ENCODE assay signal across 8 mouse cellular contexts in the genomic region with DNA sequence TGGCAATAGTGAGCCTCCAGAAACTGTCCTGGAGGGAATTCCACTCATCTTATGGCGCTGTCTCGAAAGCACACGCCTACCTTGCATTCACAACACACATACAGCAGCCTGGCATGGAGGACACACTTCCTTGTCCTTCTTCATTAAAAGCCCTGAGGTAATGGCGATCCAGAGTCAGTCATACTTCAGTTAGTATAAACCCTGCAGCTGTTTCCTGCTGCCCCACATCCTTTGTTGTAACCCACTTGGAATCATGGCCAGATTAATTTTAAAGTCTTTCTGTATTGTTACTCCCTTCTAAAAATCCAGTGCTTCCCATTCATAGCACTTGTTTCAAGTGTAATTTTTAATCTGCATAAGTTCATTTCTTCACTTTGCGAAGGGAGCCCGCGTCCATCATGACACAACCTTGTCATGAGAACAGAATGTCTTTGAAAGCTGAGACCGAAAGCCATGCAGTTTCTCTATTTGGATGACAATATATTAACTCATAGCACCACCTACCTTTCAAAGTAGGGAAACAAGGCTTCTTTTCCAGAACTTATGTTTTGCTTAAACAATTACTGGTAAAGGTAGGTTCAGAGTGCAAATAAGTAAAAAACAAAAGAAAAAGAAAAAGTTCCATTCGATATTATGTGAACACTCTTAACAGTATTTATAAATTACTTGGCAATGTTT. TPM values are rescaled to one million over a fixed set of nuclear protein-coding genes. Genes with fewer than 3 reads are reported as not detected.
DNase-seq lines count a peak whose midpoint lies in the region; ATAC-seq lines count a peak whose summit lies in the region.

No protein-coding gene starts in this region.

- H3K4me3 ChIP-seq in forebrain, embryonic 14.5 days (ENCODE audit: low read depth, low read length), result no peak overlapping the region
- H3K4me3 ChIP-seq in forebrain, embryonic 10.5 days, result no peak overlapping the region
- H3K4me3 ChIP-seq in midbrain, embryonic 13.5 days (replicated peaks), result no peak overlapping the region
- no peak overlapping the region for H3K4me3 ChIP-seq in midbrain, embryonic 11.5 days (ENCODE audit: low read depth, low read length)
- H3K4me3 ChIP-seq in intestine, embryonic 15.5 days (replicated peaks), result no peak overlapping the region

- no peak overlapping the region for H3K4me2 ChIP-seq in forebrain, embryonic 14.5 days (ENCODE audit: low read length)
- H3K4me2 ChIP-seq in midbrain, embryonic 13.5 days (replicated peaks), result no peak overlapping the region
- H3K4me2 ChIP-seq in midbrain, embryonic 11.5 days, result no peak overlapping the region
- H3K4me2 ChIP-seq in intestine, embryonic 15.5 days (replicated peaks), result no peak overlapping the region

- no peak overlapping the region for H3K27ac ChIP-seq in forebrain, embryonic 14.5 days (ENCODE audit: low read depth, low read length)
- H3K27ac ChIP-seq in forebrain, embryonic 10.5 days, result no peak overlapping the region
- no peak overlapping the region for H3K27ac ChIP-seq in midbrain, embryonic 13.5 days
- H3K27ac ChIP-seq in midbrain, embryonic 11.5 days (ENCODE audit: low read depth, low read length), result no peak overlapping the region
- no peak overlapping the region for H3K27ac ChIP-seq in intestine, embryonic 15.5 days

- no peaks in the 10 kb centered on the region for H3K9me3 ChIP-seq in forebrain, embryonic 14.5 days (replicated peaks; ENCODE audit: control insufficient read depth, low read length)
- no peaks in the 10 kb centered on the region for H3K9me3 ChIP-seq in forebrain, embryonic 10.5 days
- no peaks in the 10 kb centered on the region for H3K9me3 ChIP-seq in midbrain, embryonic 13.5 days
- no peaks in the 10 kb centered on the region for H3K9me3 ChIP-seq in midbrain, embryonic 11.5 days (ENCODE audit: control insufficient read depth, low read length)
- H3K9me3 ChIP-seq in intestine, embryonic 15.5 days, result no peaks in the 10 kb centered on the region

- no peak overlapping the region for H3K9ac ChIP-seq in forebrain, embryonic 14.5 days (ENCODE audit: low read length)
- H3K9ac ChIP-seq in midbrain, embryonic 13.5 days (replicated peaks), result no peak overlapping the region
- H3K9ac ChIP-seq in midbrain, embryonic 11.5 days (ENCODE audit: low read length), result no peak overlapping the region
- H3K9ac ChIP-seq in intestine, embryonic 15.5 days, result no peak overlapping the region

- peak; percentile 73 for DNase-seq in forebrain, embryonic 14.5 days (ENCODE audit: low spot score)
- DNase-seq in forebrain, embryonic 10.5 days (ENCODE audit: extremely low spot score, low spot score), result no peak
- no peak for DNase-seq in midbrain, embryonic 11.5 days (ENCODE audit: low spot score, missing footprints)
- DNase-seq in splenic B cell, adult 2 months (ENCODE audit: low read depth, low spot score), result peak; percentile 73
- no peak for DNase-seq in frontal cortex, postnatal 14 days (ENCODE audit: low spot score in 2 of 2)
- DNase-seq in left cerebral cortex, postnatal 36 days (ENCODE audit: low spot score in 2 of 2), result no peak

- intact Hi-C loops in left cerebral cortex, postnatal 36 days (cut with DNase I), result loop anchor here (5.0 kb wide), 3 partner anchors 277 to 427 kb away; no protein-coding TSS in a partner anchor

- peaks cover 15% of the 10 kb centered on the region for H3K4me1 ChIP-seq in forebrain, embryonic 14.5 days (ENCODE audit: control insufficient read depth, insufficient read depth, low read length)
- H3K4me1 ChIP-seq in forebrain, embryonic 10.5 days, result peaks cover 6% of the 10 kb centered on the region; the same call in 1 of the 2 replicates
- peaks cover 18% of the 10 kb centered on the region for H3K4me1 ChIP-seq in midbrain, embryonic 13.5 days (replicated peaks)
- peaks cover 13% of the 10 kb centered on the region; the same call in 1 of the 2 replicates for H3K4me1 ChIP-seq in midbrain, embryonic 11.5 days (ENCODE audit: control insufficient read depth, insufficient read depth, low read length)
- no peaks in the 10 kb centered on the region for H3K4me1 ChIP-seq in intestine, embryonic 15.5 days (replicated peaks)

- no peaks in the 10 kb centered on the region for H3K27me3 ChIP-seq in forebrain, embryonic 14.5 days (replicated peaks; ENCODE audit: control insufficient read depth, insufficient read depth, low read length)
- H3K27me3 ChIP-seq in forebrain, embryonic 10.5 days (ENCODE audit: poor library complexity, severe bottlenecking), result no peaks in the 10 kb centered on the region
- no peaks in the 10 kb centered on the region for H3K27me3 ChIP-seq in midbrain, embryonic 13.5 days
- H3K27me3 ChIP-seq in midbrain, embryonic 11.5 days (ENCODE audit: control insufficient read depth, insufficient read depth, low read length), result no peaks in the 10 kb centered on the region
- no peaks in the 10 kb centered on the region for H3K27me3 ChIP-seq in intestine, embryonic 15.5 days (replicated peaks)
- H3K27me3 ChIP-seq in splenic B cell, adult 2 months (ENCODE audit: control insufficient read depth, insufficient read depth, low read length, poor library complexity, severe bottlenecking), result no peaks in the 10 kb centered on the region

- ATAC-seq in forebrain, embryonic 14.5 days, result no peak
- 0 out of 2 replicates have a peak, but pooled peaks have one; percentile 35 for ATAC-seq in midbrain, embryonic 13.5 days
- ATAC-seq in midbrain, embryonic 11.5 days (ENCODE audit: low FRiP score), result no peak
- ATAC-seq in intestine, embryonic 15.5 days, result peak; percentile 43; the same call in 1 of the 2 replicates

- 76% methylated on average over 9 of the region's 9 CpGs for WGBS in forebrain, embryonic 14.5 days
- 87% methylated on average over 9 of the region's 9 CpGs for WGBS in forebrain, embryonic 10.5 days
- 75% methylated on average over 9 of the region's 9 CpGs for WGBS in midbrain, embryonic 13.5 days
- 81% methylated on average over 9 of the region's 9 CpGs for WGBS in midbrain, embryonic 11.5 days
- 71% methylated on average over 9 of the region's 9 CpGs for WGBS in intestine, embryonic 15.5 days

- H3K36me3 ChIP-seq in forebrain, embryonic 14.5 days (ENCODE audit: control insufficient read depth, insufficient read depth, low read length), result 0 out of 2 replicates have a peak, but pooled peaks cover 1% of the 10 kb centered on the region
- peaks cover 6% of the 10 kb centered on the region for H3K36me3 ChIP-seq in forebrain, embryonic 10.5 days (replicated peaks)
- H3K36me3 ChIP-seq in midbrain, embryonic 13.5 days, result 0 out of 2 replicates have a peak, but pooled peaks cover 4% of the 10 kb centered on the region
- no peaks in the 10 kb centered on the region for H3K36me3 ChIP-seq in midbrain, embryonic 11.5 days (ENCODE audit: control insufficient read depth, insufficient read depth, low read length)
- H3K36me3 ChIP-seq in intestine, embryonic 15.5 days, result 0 out of 2 replicates have a peak, but pooled peaks cover 1% of the 10 kb centered on the region
- H3K36me3 ChIP-seq in splenic B cell, adult 2 months (ENCODE audit: control insufficient read depth, insufficient read depth, low read length, poor library complexity, severe bottlenecking), result no peaks in the 10 kb centered on the region

RNA-seq across cellular contexts. Expression of a gene that starts 54.4 kb away (rescaled TPM):
- polyA plus RNA-seq in forebrain, embryonic 14.5 days (2014; fragmentation: Nextera tagmentation; extraction: Ambion mirVana), result 63.8 and 67.5 TPM in 2 replicates
- polyA plus RNA-seq in forebrain, embryonic 10.5 days (2016; fragmentation: Nextera tagmentation; extraction: Ambion mirVana), result 40.8 and 41.5 TPM in 2 replicates
- polyA plus RNA-seq in midbrain, embryonic 13.5 days (2015; fragmentation: Nextera tagmentation; extraction: Ambion mirVana), result 61.7 and 65.7 TPM in 2 replicates
- 54.4 and 57.7 TPM in 2 replicates for polyA plus RNA-seq in midbrain, embryonic 11.5 days (2014; fragmentation: Nextera tagmentation; extraction: Ambion mirVana)
- polyA plus RNA-seq in intestine, embryonic 15.5 days (2015; fragmentation: Nextera tagmentation; extraction: Ambion mirVana), result 34.9 and 36.6 TPM in 2 replicates
- 10 to 100 TPM; 53.3 to 54.1 TPM for total RNA-seq in left cerebral cortex, postnatal 36 days (2021)

RNA-seq across cellular contexts. Expression of a gene that starts 54.5 kb away (rescaled TPM):
- polyA plus RNA-seq in forebrain, embryonic 14.5 days (2014; fragmentation: Nextera tagmentation; extraction: Ambion mirVana), result 52.4 and 61.6 TPM in 2 replicates
- 57.7 and 61.9 TPM in 2 replicates for polyA plus RNA-seq in forebrain, embryonic 10.5 days (2016; fragmentation: Nextera tagmentation; extraction: Ambion mirVana)
- 45.2 and 48.3 TPM in 2 replicates for polyA plus RNA-seq in midbrain, embryonic 13.5 days (2015; fragmentation: Nextera tagmentation; extraction: Ambion mirVana)
- 60.0 and 61.8 TPM in 2 replicates for polyA plus RNA-seq in midbrain, embryonic 11.5 days (2014; fragmentation: Nextera tagmentation; extraction: Ambion mirVana)
- 55.1 and 55.6 TPM in 2 replicates for polyA plus RNA-seq in intestine, embryonic 15.5 days (2015; fragmentation: Nextera tagmentation; extraction: Ambion mirVana)
- total RNA-seq in left cerebral cortex, postnatal 36 days (2021), result 10 to 100 TPM; 19.5 to 22.7 TPM

Comparison
In these comparisons a context has a peak if more than half of its experiments do, and no peak if none do; other contexts are left out.
1. ATAC-seq: peak in midbrain, embryonic 13.5 days (single experiment) and intestine, embryonic 15.5 days (single experiment); none in forebrain, embryonic 14.5 days (single experiment) and midbrain, embryonic 11.5 days (single experiment).
2. DNase-seq: peak in forebrain, embryonic 14.5 days (single experiment) and splenic B cell, adult 2 months (single experiment); none in forebrain, embryonic 10.5 days (single experiment), midbrain, embryonic 11.5 days (single experiment), frontal cortex, postnatal 14 days (0 of 2) and left cerebral cortex, postnatal 36 days (0 of 2).